Mouse (Mus musculus) R1 (cell line): Measurements from ENCODE around the gene Hmgcs1.
"Not testable (repeated sequence)": the region's sequence is repeated elsewhere in the genome, so short reads cannot be mapped to it uniquely, and the experiment has no call there.

Source experiments
- DNase-seq: peaks from one replicate; pipeline ENCODE4 v3.0.0-alpha.2; 2018; ENCODE audit warnings: low read depth, low spot score

Hmgcs1 gene

GRCm38 (mm10) chr13:119706278-119706880 is 16.2 kb downstream of the Hmgcs1 start:
- DNase-seq, result not testable (repeated sequence)

DNA sequence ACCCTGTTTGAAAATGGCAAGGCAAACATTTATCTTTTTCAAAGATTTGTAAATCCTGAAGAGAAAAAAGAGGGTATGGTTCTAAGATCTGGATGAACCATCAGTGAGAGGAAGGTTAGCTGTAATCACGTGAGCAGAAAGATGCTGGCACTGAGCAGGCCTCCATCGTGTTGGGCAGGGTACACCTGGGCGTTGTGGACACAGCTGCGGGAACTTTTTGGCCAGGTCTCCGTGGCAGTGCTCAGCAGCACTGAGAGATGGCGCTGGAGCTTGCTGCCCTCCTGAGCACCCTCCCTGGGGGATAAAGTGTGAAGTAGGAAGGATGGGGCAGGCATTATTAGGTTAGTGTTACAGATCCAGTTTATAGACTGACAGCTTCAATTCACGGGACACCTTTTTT is 16.8 kb downstream of the Hmgcs1 start:
- DNase-seq, result no peak

DNA sequence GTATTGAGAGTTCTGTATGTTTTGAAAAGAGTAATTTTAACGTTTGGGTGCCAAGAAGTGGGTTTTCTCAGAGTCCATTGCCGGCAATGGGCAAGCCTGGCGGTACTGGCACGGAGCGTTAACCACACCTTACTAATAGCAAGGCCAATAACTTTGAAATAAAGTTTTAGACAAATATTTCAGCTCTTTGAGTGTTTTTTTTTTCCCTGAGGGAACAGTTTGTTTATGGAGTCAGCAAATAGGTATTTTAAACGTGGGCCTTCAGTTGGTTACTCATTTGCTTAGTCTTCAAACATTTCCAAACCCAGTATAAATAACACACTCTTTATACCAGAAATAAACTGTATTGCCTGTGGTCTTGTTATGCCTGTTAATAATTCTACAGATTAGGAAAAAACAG is 17.7 kb downstream of the Hmgcs1 start:
- no peak for DNase-seq

DNA sequence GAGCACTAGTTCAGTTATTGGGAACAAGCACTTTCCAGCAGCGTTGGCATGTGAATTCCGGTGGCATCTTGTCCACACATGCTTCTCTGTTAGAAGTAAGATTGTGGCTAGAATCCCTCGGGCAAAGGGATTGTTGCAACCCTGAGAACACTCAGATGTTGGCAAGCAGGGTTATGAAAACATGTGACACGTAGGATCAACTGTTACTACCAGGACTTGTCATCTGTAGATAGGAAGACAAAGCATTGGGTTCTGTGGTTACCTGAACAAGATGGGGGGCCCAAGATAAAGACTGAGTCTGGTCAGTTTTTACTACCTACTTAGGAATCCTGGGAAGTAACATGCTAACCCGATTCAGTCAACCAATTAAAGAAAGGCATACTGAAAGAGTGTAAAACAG is 18.8 kb downstream of the Hmgcs1 start:
- no peak for DNase-seq

DNA sequence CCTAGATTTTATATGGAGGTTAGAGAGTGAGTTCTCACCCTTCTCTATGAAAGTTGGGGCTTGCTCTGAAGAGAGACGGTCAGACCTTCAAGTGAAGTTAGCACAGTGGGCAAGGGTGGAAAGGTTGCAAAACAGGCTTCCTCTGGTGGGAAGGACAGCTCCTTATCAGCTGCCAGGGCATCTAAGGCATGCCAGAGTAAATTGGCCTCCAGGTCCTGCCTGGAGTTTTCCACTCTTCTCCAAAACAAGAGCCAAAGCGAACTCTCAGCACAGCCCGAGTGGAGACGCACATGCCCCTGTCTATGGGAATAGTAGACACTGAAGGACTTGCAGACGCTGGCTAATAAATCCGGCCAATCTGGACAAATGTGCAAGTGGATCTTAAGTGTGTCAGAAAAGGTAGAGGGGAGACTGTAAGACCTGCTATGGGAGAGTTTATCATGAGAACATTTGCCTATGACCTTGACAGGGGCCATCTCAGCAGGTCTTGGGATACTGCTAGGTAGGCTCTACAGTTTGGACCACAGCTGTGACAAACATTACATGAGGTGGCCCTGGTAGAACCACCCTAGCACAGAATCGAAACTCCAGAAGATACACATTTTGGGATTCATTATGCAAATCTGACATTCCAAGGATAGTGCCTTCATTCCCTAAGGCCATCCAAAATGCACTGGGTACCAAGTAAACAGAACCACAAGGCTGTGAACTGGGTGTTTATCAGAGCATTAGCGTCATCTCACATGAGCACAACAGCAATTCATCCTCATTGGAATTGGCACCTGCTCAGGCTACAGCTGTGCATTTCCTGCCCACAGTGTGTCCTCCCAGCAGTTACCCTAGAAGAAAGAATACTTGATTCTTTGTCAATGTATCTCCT is 19.4 kb downstream of the Hmgcs1 start:
- DNase-seq, result peak; percentile 31

DNA sequence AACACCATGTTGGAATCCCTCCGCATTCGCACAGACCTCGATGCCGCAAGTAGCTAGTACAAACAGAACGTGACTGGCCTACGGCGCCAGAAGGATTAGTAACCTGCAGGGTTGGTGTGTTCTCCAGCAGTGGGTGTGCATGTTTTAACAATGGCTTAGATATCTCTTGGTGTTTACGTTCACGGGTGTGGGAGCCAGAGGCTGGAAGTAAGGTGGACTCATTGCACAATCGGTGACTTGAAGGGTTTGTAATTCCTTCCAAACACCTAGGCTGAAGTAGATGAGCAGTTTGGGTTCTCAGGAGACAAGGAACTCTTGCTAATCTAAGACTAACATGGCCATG is 20.1 kb downstream of the Hmgcs1 start:
- DNase-seq, result no peak

DNA sequence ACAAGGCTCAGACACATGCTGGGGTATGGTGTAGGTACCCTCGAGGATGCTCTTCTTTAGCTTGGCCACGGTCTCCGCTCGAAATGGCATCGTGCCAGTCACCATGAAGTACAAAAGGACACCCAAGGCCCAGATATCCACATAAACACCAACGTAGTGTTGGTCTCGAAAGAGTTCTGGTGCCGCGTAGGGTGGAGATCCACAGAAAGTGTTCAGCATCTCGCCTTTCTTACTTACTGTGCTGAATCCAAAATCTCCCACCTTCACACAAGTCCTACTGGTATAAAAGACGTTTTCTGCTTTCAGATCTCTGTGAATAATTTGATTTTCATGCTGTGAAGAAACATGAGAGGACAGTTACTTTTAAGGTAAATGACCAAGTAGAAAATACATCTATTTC is 22.3 kb downstream of the Hmgcs1 start:
- no peak for DNase-seq

DNA sequence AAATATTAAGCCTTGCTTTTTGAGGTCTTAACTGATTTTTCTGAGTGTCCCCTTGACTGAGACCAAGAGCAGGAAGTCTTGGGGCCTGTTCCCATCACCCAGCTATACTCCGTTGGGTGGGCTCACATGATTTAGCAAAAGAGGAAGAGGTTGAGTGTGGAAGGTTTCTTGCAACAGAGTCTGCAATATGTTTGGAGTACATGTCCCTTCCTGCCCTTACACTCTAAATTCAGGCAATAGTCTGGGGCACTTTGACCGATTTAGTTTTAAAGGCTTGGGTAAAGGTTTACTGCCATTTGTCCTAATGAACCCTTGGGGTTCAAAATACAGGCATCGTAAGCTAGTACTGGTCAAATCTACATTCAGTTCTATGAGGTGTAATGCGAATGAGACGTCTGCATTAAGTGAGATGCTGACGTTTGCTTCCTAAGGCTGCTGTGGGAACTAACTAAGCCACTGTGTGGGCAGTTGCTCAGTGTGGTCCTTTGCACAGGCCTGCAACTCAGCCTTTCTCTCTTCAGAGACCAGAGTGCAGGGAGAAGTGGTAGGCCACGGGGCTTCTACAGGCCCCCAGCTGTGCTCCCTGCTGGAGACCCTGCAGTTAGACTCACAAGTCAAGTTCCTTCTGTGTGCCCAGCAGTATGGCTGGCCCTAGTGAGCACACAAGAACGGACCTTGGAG is 23.1 kb downstream of the Hmgcs1 start:
- no peak for DNase-seq

GRCm38 (mm10) chr13:119713821-119714220 is 23.6 kb downstream of the Hmgcs1 start:
- DNase-seq, result no peak

DNA sequence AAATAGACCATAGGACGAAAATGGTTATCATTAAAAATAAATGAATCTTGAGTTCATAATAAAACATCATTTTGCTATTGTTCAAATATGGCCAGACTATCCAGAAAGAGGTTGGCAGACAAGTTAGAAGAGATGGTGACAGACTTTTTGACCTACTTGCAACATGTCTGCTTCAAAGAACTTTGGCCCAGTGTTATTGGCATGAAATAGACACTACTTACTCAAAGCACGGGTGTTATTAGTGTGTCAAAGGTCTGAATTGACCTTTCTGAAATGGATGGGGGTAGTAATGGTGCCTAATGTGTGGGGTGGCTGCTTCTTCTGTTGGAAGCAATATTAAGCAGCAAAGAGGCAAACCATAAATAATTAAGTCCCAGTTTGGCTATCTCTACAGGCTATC is 25.9 kb downstream of the Hmgcs1 start:
- no peak for DNase-seq

- DNase-seq, result no peak
Observed at GRCm38 (mm10) chr13:119722447-119722846, 32.3 kb downstream of the Hmgcs1 start.

- DNase-seq, result no peak
Observed at GRCm38 (mm10) chr13:119723368-119723767, 33.2 kb downstream of the Hmgcs1 start.

DNA sequence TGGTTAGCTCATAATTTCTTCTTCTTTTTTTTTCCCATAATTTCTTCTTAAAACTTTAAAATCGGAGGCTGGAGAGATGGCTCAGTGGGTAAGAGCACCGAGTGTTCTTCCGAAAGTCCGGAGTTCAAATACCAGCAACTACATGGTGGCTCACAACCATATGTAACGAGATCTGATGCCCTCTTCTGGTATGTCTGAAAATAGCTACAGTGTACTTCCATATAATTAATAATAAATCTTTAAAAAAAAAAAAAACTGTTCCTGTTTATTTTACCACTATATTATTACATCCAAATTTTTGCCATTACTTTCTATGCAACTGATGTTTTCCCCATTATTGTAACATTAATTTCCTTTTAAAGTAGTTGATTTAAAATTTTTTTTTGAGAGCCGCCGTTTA is 34.4 kb downstream of the Hmgcs1 start:
- DNase-seq, result no peak

- no peak for DNase-seq
Observed at GRCm38 (mm10) chr13:119727608-119728387, 37.6 kb downstream of the Hmgcs1 start.

DNA sequence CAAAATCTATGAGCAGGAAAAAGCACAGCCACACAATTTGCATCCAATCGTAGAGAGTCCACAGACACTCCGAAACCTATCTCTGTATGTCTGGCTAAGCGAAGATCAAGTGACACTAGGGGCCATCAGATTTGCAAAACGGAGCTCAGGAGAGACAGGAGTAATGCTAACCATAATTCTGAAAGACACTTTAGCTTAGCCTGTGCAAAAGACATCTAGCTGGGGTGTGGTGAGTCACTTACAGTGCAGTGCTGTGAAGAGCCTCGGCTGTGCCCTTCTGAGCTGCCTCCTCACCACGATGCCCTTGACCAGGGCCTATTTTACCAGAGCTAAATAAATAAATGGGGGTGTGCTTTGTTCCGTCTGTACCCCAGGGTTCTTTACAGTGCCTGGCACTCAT is 39.2 kb downstream of the Hmgcs1 start:
- DNase-seq, result no peak

- DNase-seq, result no peak
Observed at GRCm38 (mm10) chr13:119731448-119731847, 41.3 kb downstream of the Hmgcs1 start.

- peak; percentile 40 for DNase-seq
Observed at GRCm38 (mm10) chr13:119741390-119742237, 51.4 kb downstream of the Hmgcs1 start.

DNA sequence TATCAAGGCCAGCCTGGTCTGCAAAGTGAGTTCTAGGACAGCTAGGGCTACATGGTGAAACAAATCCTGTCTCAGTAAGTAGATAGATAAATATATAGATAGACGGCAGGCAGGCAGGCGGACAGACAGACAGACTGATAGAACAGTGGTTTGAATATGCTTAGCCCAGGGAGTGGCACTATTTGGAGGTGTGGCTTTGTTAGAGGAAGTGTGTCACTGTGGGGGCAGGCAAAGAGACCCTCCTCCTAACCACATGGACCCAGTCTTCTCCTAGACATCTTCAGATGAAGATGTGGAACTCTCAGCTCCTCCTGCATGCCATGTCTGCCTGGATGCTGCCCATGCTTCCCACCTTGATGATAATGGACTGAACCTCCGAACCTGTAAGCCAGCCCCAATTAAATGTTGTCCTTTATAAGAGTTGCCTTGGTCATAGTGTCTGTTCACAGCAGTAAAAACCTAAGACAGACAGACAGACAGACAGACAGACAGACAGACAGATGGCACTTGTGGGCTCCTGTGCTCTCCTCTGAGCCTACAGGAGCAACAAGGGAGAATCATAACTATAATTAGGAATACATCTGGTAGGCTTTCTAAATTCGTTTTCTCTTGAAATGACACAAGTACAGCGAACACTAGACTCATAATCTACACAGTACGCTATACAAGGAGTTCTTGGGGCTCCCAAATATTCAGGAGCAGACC is 52.7 kb downstream of the Hmgcs1 start:
- no peak for DNase-seq

DNA sequence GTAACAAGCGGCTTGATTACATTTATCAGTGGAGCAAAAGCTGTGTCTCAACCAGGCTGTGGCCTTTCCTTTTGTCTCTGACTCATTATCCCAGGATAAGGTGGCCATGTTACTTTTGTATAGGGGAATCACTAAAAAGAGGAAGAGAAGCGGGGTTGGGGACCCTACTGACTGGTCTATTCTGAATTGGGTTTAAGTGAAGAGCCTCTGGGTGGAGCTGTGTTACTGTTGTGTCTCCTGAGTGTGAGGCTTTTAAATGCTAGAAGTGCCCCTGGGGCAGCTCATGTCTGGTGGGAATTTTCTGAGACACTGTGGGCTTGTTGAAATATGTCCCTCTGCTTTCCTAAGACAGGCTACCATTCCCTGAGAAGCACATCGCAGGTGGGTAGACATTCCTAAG is 53.3 kb downstream of the Hmgcs1 start:
- DNase-seq, result no peak

DNA sequence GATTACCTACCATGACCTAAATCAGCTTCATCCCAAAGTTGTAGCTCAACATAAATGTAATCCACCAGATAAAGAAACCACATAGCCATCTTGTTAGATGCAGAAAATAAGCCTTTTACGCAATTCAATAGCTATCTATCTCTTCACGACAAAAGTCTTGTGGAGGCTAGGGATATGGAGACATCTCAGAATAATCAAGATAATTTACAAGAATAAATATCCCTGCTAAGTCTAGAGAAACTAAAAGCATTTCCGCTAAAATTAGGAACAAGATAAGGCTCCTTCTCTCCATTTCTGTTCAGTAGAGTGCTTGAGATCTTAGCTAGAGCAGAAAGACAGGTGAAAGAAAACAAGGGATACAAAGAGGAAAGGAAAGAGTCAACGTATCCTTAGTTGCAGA is 56.8 kb downstream of the Hmgcs1 start:
- no peak for DNase-seq
